Mouse (Mus musculus): ENCODE data around the gene Uchl5. TPM values are rescaled to one million over a fixed set of nuclear protein-coding genes. Genes with fewer than 3 reads are reported as not detected.

The Uchl5 gene
- polyA plus RNA-seq, 1 experiment from 2014 or later, result 78.7 TPM

- no peak for ATAC-seq (ENCODE audit: insufficient number of reproducible peaks, low FRiP score, low TSS enrichment, low read depth)
- Histone ChIP-seq H3K4me2 (replicated peaks) (no peak overlapping the region), H3K4me1 (no peaks in the 10 kb centered on the region), H3K9me3 (replicated peaks) (no peaks in the 10 kb centered on the region), H3K9ac (no peak overlapping the region), H3K36me3 (0 out of 2 replicates have a peak, but pooled peaks cover 2% of the 10 kb centered on the region), H3K4me3 (replicated peaks) (no peak overlapping the region), H3K27ac (replicated peaks) (no peak overlapping the region), H3K27me3 (no peaks in the 10 kb centered on the region)
- 91% methylated on average over 6 of the region's 6 CpGs for WGBS
Observed at GRCm38 (mm10) chr1:143809062-143809461, 32.0 kb downstream of the Uchl5 start.

- peak; percentile 63; the same call in 1 of the 2 replicates for ATAC-seq (ENCODE audit: insufficient number of reproducible peaks, low FRiP score, low TSS enrichment, low read depth)
- Histone ChIP-seq H3K9me3 (replicated peaks) (no peaks in the 10 kb centered on the region), H3K27me3 (no peaks in the 10 kb centered on the region), H3K4me3 (replicated peaks) (no peak overlapping the region), H3K4me2 (replicated peaks) (no peak overlapping the region), H3K4me1 (no peaks in the 10 kb centered on the region), H3K27ac (replicated peaks) (no peak overlapping the region), H3K36me3 (no peaks in the 10 kb centered on the region), H3K9ac (no peak overlapping the region)
- 41% methylated on average over 7 of the region's 7 CpGs for WGBS
Observed at GRCm38 (mm10) chr1:143813676-143814360, 36.7 kb downstream of the Uchl5 start.

GRCm38 (mm10) chr1:143820096-143820877 lies 43.2 kb downstream of the Uchl5 start:
- 62% methylated on average over 2 of the region's 2 CpGs for WGBS
- H3K4me1 ChIP-seq, result no peaks in the 10 kb centered on the region
- H3K27ac ChIP-seq (replicated peaks), result no peak overlapping the region
- no peaks in the 10 kb centered on the region for H3K27me3 ChIP-seq
- no peak for ATAC-seq (ENCODE audit: insufficient number of reproducible peaks, low FRiP score, low TSS enrichment, low read depth)
- H3K4me3 ChIP-seq (replicated peaks), result no peak overlapping the region
- H3K4me2 ChIP-seq (replicated peaks), result no peak overlapping the region
- no peaks in the 10 kb centered on the region for H3K9me3 ChIP-seq (replicated peaks)
- H3K36me3 ChIP-seq, result no peaks in the 10 kb centered on the region
- no peak overlapping the region for H3K9ac ChIP-seq

- WGBS, result 85% methylated on average over 3 of the region's 3 CpGs
- H3K9me3 ChIP-seq (replicated peaks), result no peaks in the 10 kb centered on the region
- H3K4me1 ChIP-seq, result no peaks in the 10 kb centered on the region
- no peaks in the 10 kb centered on the region for H3K36me3 ChIP-seq
- no peaks in the 10 kb centered on the region for H3K27me3 ChIP-seq
- no peak overlapping the region for H3K4me3 ChIP-seq (replicated peaks)
- H3K27ac ChIP-seq (replicated peaks), result no peak overlapping the region
- no peak overlapping the region for H3K9ac ChIP-seq
- no peak overlapping the region for H3K4me2 ChIP-seq (replicated peaks)
- no peak for ATAC-seq (ENCODE audit: insufficient number of reproducible peaks, low FRiP score, low TSS enrichment, low read depth)
Observed at GRCm38 (mm10) chr1:143822677-143823076, 45.6 kb downstream of the Uchl5 start.

GRCm38 (mm10) chr1:143830713-143831112 lies 53.6 kb downstream of the Uchl5 start:
- H3K9ac ChIP-seq, result no peak overlapping the region
- H3K27me3 ChIP-seq, result no peaks in the 10 kb centered on the region
- H3K4me3 ChIP-seq (replicated peaks), result no peak overlapping the region
- no peak overlapping the region for H3K4me2 ChIP-seq (replicated peaks)
- H3K4me1 ChIP-seq, result no peaks in the 10 kb centered on the region
- no peak overlapping the region for H3K27ac ChIP-seq (replicated peaks)
- H3K9me3 ChIP-seq (replicated peaks), result no peaks in the 10 kb centered on the region
- no peaks in the 10 kb centered on the region for H3K36me3 ChIP-seq
- no peak for ATAC-seq (ENCODE audit: insufficient number of reproducible peaks, low FRiP score, low TSS enrichment, low read depth)
- WGBS, result 64% methylated on average over 3 of the region's 3 CpGs

- H3K27ac ChIP-seq (replicated peaks), result no peak overlapping the region
- H3K9me3 ChIP-seq (replicated peaks), result no peaks in the 10 kb centered on the region
- no peaks in the 10 kb centered on the region for H3K4me1 ChIP-seq
- no peak overlapping the region for H3K9ac ChIP-seq
- 55% methylated on average over 7 of the region's 7 CpGs for WGBS
- ATAC-seq (ENCODE audit: insufficient number of reproducible peaks, low FRiP score, low TSS enrichment, low read depth), result no peak
- H3K27me3 ChIP-seq, result no peaks in the 10 kb centered on the region
- no peaks in the 10 kb centered on the region for H3K36me3 ChIP-seq
- H3K4me2 ChIP-seq (replicated peaks), result no peak overlapping the region
- no peak overlapping the region for H3K4me3 ChIP-seq (replicated peaks)
Observed at GRCm38 (mm10) chr1:143836363-143837182, 59.5 kb downstream of the Uchl5 start.

- Histone ChIP-seq H3K4me2 (replicated peaks) (no peak overlapping the region), H3K4me3 (replicated peaks) (no peak overlapping the region), H3K36me3 (no peaks in the 10 kb centered on the region), H3K4me1 (no peaks in the 10 kb centered on the region), H3K27me3 (no peaks in the 10 kb centered on the region), H3K27ac (replicated peaks) (no peak overlapping the region), H3K9ac (no peak overlapping the region), H3K9me3 (replicated peaks) (no peaks in the 10 kb centered on the region)
- WGBS, result 90% methylated on average over 4 of the region's 4 CpGs
- ATAC-seq (ENCODE audit: insufficient number of reproducible peaks, low FRiP score, low TSS enrichment, low read depth), result no peak
Observed at GRCm38 (mm10) chr1:143837681-143838080, 60.6 kb downstream of the Uchl5 start.

- no peak for ATAC-seq (ENCODE audit: insufficient number of reproducible peaks, low FRiP score, low TSS enrichment, low read depth)
- 62% methylated on average over 2 of the region's 2 CpGs for WGBS
- H3K4me2 ChIP-seq (replicated peaks), result no peak overlapping the region
- H3K9ac ChIP-seq, result no peak overlapping the region
- H3K4me3 ChIP-seq (replicated peaks), result no peak overlapping the region
- no peaks in the 10 kb centered on the region for H3K27me3 ChIP-seq
- no peak overlapping the region for H3K27ac ChIP-seq (replicated peaks)
- H3K36me3 ChIP-seq, result no peaks in the 10 kb centered on the region
- H3K4me1 ChIP-seq, result no peaks in the 10 kb centered on the region
- H3K9me3 ChIP-seq (replicated peaks), result no peaks in the 10 kb centered on the region
Observed at GRCm38 (mm10) chr1:143838896-143839410, 61.9 kb downstream of the Uchl5 start.

- H3K4me1 ChIP-seq, result no peaks in the 10 kb centered on the region
- H3K27me3 ChIP-seq, result no peaks in the 10 kb centered on the region
- no peak overlapping the region for H3K4me2 ChIP-seq (replicated peaks)
- no peak overlapping the region for H3K9ac ChIP-seq
- H3K36me3 ChIP-seq, result no peaks in the 10 kb centered on the region
- WGBS, result 32% methylated on average over 4 of the region's 4 CpGs
- H3K27ac ChIP-seq (replicated peaks), result no peak overlapping the region
- no peaks in the 10 kb centered on the region for H3K9me3 ChIP-seq (replicated peaks)
- no peak overlapping the region for H3K4me3 ChIP-seq (replicated peaks)
- ATAC-seq (ENCODE audit: insufficient number of reproducible peaks, low FRiP score, low TSS enrichment, low read depth), result no peak
Observed at GRCm38 (mm10) chr1:143852329-143852728, 75.3 kb downstream of the Uchl5 start.

GRCm38 (mm10) chr1:143852779-143853358 lies 75.8 kb downstream of the Uchl5 start:
- H3K27me3 ChIP-seq, result no peaks in the 10 kb centered on the region
- no peak overlapping the region for H3K4me2 ChIP-seq (replicated peaks)
- no peaks in the 10 kb centered on the region for H3K9me3 ChIP-seq (replicated peaks)
- no peak overlapping the region for H3K9ac ChIP-seq
- H3K27ac ChIP-seq (replicated peaks), result no peak overlapping the region
- ATAC-seq (ENCODE audit: insufficient number of reproducible peaks, low FRiP score, low TSS enrichment, low read depth), result no peak
- H3K36me3 ChIP-seq, result no peaks in the 10 kb centered on the region
- WGBS, result 73% methylated on average over 2 of the region's 2 CpGs
- no peaks in the 10 kb centered on the region for H3K4me1 ChIP-seq
- H3K4me3 ChIP-seq (replicated peaks), result no peak overlapping the region

- no peak overlapping the region for H3K4me3 ChIP-seq (replicated peaks)
- no peak for ATAC-seq (ENCODE audit: insufficient number of reproducible peaks, low FRiP score, low TSS enrichment, low read depth)
- no peaks in the 10 kb centered on the region for H3K27me3 ChIP-seq
- H3K9ac ChIP-seq, result no peak overlapping the region
- no peaks in the 10 kb centered on the region for H3K9me3 ChIP-seq (replicated peaks)
- WGBS, result 18% methylated on average over 8 of the region's 8 CpGs
- H3K4me1 ChIP-seq, result no peaks in the 10 kb centered on the region
- H3K4me2 ChIP-seq (replicated peaks), result no peak overlapping the region
- H3K36me3 ChIP-seq, result no peaks in the 10 kb centered on the region
- no peak overlapping the region for H3K27ac ChIP-seq (replicated peaks)
Observed at GRCm38 (mm10) chr1:143853691-143854115, 76.6 kb downstream of the Uchl5 start.

All from embryonic facial prominence, embryonic 15.5 days (tissue).